9 mouse cellular contexts compared by ENCODE assay signal in genomic region chr4:87785132-87786074, GRCm38 (mm10).
DNase-seq lines count a peak whose midpoint lies in the region; TF ChIP-seq lines count a peak whose summit lies in the region.
"Had no signal": no experiment of that assay in that cellular context is flagged by ENCODE, and none has a peak within 500 bp of the region (broad histone marks: within the 10 kb centered on the region; RNA-seq: fewer than 3 reads in every experiment).

No protein-coding gene starts in this region.

- TF ChIP-seq POLR2A in ES-Bruce4 (IDR thresholded peaks at IDR 0.05; ENCODE audit: insufficient read depth, low read length) = no peak
- no peak for TF ChIP-seq POLR2A in embryonic fibroblast, embryonic 13.5 days (IDR thresholded peaks at IDR 0.05; ENCODE audit: low read depth, low read length)

- no peaks in the 10 kb centered on the region for H3K9me3 ChIP-seq in ES-Bruce4 (replicated peaks; ENCODE audit: control insufficient read depth, insufficient read depth, low read length, poor library complexity, severe bottlenecking)
- H3K9me3 ChIP-seq: embryonic facial prominence, embryonic 15.5 days had no signal

- no peak overlapping the region for H3K4me3 ChIP-seq in ES-Bruce4 (ENCODE audit: low read depth, low read length)
- H3K4me3 ChIP-seq in embryonic fibroblast, embryonic 13.5 days (ENCODE audit: insufficient read depth, low read length) = no peak overlapping the region
- H3K4me3 ChIP-seq: embryonic facial prominence, embryonic 15.5 days had no signal

- DNase-seq in adrenal gland, postnatal 14 days = peak; percentile 71
- DNase-seq in heart, postnatal 25 days (ENCODE audit: low spot score) = peak; percentile 14
- peak; percentile 39 to 72 for DNase-seq in layer of hippocampus, adult 18-20 months (ENCODE audit: low spot score in 2 of 2)
- DNase-seq in lung, postnatal 10 days = peak; percentile 65
- peak; percentile 65 for DNase-seq in right cerebral cortex, postnatal 14 days
- no peak for DNase-seq in natural killer cell, adult 2 months (ENCODE audit: low spot score in 2 of 2)

- no peaks in the 10 kb centered on the region for H3K27me3 ChIP-seq in ES-Bruce4 (ENCODE audit: control insufficient read depth, insufficient read depth, low read length, poor library complexity, severe bottlenecking)
- H3K27me3 ChIP-seq: embryonic facial prominence, embryonic 15.5 days had no signal

- intact Hi-C loops in heart, postnatal 25 days (cut with DNase I) = loop anchor here (2.0 to 10.0 kb wide), 6 partner anchors 117 to 759 kb away; partner anchors contain the start of gene Mllt3

- peak; percentile 51 for TF ChIP-seq CTCF in ES-Bruce4 (IDR thresholded peaks at IDR 0.05; ENCODE audit: low read depth, low read length)
- peak; percentile 48; the same call in 1 of the 2 replicates for TF ChIP-seq CTCF in embryonic fibroblast, embryonic 13.5 days (IDR thresholded peaks at IDR 0.05; ENCODE audit: borderline replicate concordance, insufficient read depth, low read length)

- no peaks in the 10 kb centered on the region for H3K36me3 ChIP-seq in ES-Bruce4 (ENCODE audit: control insufficient read depth, insufficient read depth, low read length, poor library complexity, severe bottlenecking)

- no peak overlapping the region for H3K27ac ChIP-seq in ES-Bruce4 (ENCODE audit: insufficient read depth, low read length)
- no peak overlapping the region for H3K27ac ChIP-seq in embryonic fibroblast, embryonic 13.5 days (ENCODE audit: insufficient read depth, low read length)
- H3K27ac ChIP-seq: embryonic facial prominence, embryonic 15.5 days had no signal

- no peaks in the 10 kb centered on the region for H3K4me1 ChIP-seq in ES-Bruce4 (ENCODE audit: control insufficient read depth, insufficient read depth, low read length)
- no peaks in the 10 kb centered on the region for H3K4me1 ChIP-seq in embryonic fibroblast, embryonic 13.5 days (ENCODE audit: control insufficient read depth, insufficient read depth, low read length)

- H3K9ac ChIP-seq in ES-Bruce4 (ENCODE audit: low read depth, poor library complexity, severe bottlenecking) = no peak overlapping the region
- H3K9ac ChIP-seq: embryonic facial prominence, embryonic 15.5 days had no signal

- TF ChIP-seq EP300 in ES-Bruce4 (IDR thresholded peaks at IDR 0.05; ENCODE audit: insufficient read depth, low read depth, low read length) = no peak

Comparison
In these comparisons a context has a peak if more than half of its experiments do, and no peak if none do; other contexts are left out.
1. DNase-seq: peak in adrenal gland, postnatal 14 days (single experiment), heart, postnatal 25 days (single experiment), layer of hippocampus, adult 18-20 months (2 of 2), lung, postnatal 10 days (single experiment) and right cerebral cortex, postnatal 14 days (single experiment); none in natural killer cell, adult 2 months (0 of 2).